Mouse (Mus musculus): ENCODE data around the gene Agtr1a.

Agtr1a gene

GRCm38 (mm10) chr13:30364097-30364625, 27.9 kb downstream of the Agtr1a start:
- no peak for DNase-seq (ENCODE audit: low spot score)

- no peak for DNase-seq (ENCODE audit: low spot score)
Measured at GRCm38 (mm10) chr13:30364780-30365179, 28.5 kb downstream of the Agtr1a start.

- no peak for DNase-seq (ENCODE audit: low spot score)
Measured at GRCm38 (mm10) chr13:30365378-30365777, 29.1 kb downstream of the Agtr1a start.

GRCm38 (mm10) chr13:30368116-30368515, 31.9 kb downstream of the Agtr1a start:
- DNase-seq (ENCODE audit: low spot score): no peak

DNA sequence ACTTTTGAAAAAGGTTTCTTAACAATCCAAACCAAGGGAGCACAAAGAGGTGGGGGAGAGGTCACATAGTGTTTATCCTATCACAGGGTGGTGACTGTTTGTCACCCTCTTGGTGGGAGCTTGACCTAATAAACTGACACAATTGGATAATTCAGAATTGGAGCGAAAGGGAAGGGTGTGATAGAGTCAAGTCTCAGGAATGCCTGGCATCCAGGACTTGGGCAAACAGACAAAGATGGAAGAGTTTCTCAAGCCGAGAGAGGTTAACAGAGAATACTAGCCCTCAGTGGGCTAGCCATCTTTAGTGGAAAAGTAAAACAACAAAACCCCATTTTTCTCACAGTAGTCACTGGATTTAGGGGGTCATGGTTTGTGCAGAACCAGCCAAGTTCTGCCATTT, 32.5 kb downstream of the Agtr1a start:
- no peak for DNase-seq (ENCODE audit: low spot score)

DNA sequence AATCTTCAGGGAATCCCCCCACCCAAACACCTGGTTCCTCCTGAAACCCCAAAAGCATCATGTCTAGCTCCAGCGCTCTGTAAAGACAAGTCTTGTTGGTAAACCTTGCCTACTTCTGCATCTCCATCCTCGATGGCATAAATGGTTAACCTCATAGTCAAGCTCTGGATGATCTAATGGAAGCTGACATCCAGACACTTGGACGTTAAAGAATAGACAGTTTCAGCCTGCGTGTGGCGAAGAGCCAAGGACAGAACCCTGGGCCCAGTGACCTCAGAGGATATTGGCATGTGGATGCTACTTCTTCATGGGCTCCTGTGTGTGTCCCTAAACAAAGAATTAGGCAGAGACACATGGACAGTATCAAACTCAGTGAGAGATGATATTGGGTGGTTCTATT, 42.6 kb downstream of the Agtr1a start:
- no peak for DNase-seq (ENCODE audit: low spot score)

DNA sequence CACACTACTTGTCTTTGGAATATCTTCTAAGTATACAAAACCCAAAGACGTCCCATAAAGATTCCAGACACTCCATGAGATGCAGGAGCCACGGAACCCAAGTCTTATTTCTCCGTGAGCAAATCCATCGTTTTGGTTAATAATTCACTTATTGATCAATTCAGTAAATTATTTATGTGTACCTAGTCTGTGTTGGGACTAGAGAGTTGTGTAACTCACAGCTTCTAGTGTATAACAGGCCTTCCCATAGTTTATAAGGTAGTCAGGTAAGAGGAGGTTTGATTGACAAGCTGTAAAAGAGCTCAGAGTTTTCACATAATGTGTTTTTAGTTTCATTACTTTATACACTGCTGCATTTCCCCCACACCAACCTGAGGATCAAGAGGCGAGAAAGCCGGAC, 48.9 kb downstream of the Agtr1a start:
- no peak for DNase-seq (ENCODE audit: low spot score)

GRCm38 (mm10) chr13:30394123-30394522, 57.9 kb downstream of the Agtr1a start:
- DNase-seq (ENCODE audit: low spot score): no peak

DNA sequence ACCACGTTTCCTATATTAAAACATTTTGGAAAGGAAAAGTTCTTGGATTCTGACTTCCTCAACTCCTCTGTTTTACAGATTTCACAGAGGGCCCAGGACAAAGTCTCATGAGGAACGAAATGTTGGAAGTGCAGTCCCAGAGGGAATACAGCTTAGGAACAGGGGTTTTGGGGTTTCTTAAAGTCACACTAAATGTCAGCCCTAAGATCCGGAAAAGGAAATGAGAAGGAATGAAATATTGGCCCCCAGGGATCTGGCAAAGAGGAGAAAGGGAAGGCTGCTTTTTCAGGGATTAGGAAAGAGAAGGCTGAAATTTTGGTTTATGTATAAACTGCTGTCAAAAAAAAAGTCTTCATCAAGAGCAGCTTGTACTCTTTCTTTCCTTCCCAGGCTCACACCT, 60.2 kb downstream of the Agtr1a start:
- DNase-seq (ENCODE audit: low spot score): no peak

GRCm38 (mm10) chr13:30398852-30399251, 62.6 kb downstream of the Agtr1a start:
- no peak for DNase-seq (ENCODE audit: low spot score)

GRCm38 (mm10) chr13:30400621-30401020, 64.4 kb downstream of the Agtr1a start:
- DNase-seq (ENCODE audit: low spot score): no peak

DNA sequence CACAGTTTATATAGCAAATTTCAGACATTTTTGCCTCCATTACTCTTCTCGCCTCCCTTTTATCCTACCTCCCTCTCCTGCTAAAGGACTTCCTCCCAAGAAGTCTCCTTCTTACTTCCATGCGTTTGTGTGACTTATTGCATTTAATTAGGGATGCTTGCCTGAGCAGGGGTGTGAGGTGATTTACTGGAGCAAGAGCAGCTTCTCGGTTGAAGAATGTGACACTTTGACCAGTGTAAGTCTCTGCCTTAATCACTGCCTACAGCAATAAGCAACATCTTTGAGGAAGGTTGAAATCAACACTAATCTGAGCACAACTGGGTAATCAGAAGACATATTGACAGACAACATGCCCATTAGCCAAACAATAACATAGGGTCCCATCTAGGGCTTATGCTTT, 67.6 kb downstream of the Agtr1a start:
- no peak for DNase-seq (ENCODE audit: low spot score)

- no peak for DNase-seq (ENCODE audit: low spot score)
Measured at GRCm38 (mm10) chr13:30418611-30419010, 82.4 kb downstream of the Agtr1a start.

- DNase-seq (ENCODE audit: low spot score): no peak
Measured at GRCm38 (mm10) chr13:30427008-30427407, 90.8 kb downstream of the Agtr1a start.

DNA sequence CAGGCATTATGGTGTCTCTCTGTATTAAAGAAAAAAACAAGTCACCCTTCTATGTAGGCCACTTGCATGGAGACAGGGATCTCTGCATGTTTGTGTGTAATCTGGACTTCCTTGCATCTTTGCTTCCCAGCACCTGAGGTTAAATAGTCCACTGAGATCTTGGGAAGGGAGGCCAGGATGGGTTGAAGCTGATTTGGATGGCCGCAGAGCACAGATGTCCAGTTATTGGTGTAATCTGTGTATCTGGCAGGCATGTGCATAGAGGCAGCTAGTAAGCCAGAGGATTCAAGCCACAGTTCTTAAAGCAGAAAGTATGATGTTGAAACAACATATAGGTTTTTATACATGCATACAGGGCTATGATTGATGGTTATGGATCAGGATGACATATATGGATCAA, 91.2 kb downstream of the Agtr1a start:
- no peak for DNase-seq (ENCODE audit: low spot score)
